Mouse (Mus musculus) frontal cortex, adult (tissue): ENCODE measurements around the gene Zfp710.
A peak's percentile ranks its signal among the peaks of the same experiment; 100 is the strongest.

Experiments
- ATAC-seq: cut with Nextera tagmentation; 2 replicates; pipeline ENCODE4 v1.9.2; 2017; ENCODE audit warnings: mild to moderate bottlenecking, moderate library complexity, mixed read lengths; ENCODE audit not compliant: low TSS enrichment

The Zfp710 gene

DNA sequence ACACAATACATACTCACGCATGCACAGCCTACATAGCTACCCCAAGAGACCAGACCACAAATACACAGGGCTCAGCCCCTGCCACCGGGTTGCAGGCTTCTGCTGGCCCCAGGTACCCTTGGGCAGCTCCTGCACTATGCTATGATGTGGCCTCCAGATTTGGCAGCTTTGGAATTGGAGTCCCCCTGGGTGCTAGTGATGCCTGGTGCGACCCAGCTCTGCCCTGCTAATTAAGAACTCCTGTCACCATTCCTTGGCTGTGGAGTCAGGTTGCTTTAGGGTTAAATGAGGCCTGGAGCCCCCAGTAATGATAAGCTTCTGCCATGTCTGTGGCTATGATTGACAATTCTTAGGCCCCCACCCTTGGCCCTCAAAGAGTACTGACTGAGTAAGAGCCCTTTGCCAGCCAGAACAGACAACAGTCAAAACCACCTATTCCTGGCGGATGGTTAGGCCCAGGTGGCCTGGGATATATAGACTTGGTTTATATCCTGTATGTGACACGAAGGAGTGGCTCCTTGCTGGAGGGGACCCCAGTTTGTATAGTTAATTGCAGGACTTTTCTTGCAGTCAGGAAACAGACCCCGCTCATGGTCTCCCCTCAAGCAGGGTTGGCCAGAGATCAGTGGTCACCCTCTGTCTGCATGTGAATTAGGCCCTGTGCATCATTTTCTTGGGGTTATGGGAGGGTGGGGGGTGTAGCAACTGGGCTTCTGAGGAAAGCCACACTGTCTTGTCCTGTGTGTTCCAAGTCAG lies 52.5 kb downstream of the Zfp710 start:
- no peak for ATAC-seq

DNA sequence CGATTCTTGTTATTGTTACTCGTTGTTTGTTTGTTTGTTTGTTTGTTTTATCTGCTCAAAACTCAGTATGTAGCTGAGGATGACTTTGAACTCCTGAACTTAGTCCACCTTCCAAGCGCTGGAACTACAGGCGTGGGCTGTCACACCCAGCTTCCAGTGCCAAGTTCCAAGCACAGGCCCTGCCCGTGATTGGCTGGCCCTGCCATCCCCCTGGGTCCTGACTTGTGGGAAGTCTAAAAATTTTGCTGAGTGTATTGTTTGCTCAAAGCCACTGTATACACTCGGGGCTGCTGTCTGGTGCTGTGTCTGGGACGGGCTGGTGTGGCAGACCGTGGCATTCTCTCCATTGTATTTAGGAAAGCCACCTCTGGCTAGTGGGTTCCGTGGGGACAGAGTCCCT lies 53.2 kb downstream of the Zfp710 start:
- ATAC-seq = no peak

DNA sequence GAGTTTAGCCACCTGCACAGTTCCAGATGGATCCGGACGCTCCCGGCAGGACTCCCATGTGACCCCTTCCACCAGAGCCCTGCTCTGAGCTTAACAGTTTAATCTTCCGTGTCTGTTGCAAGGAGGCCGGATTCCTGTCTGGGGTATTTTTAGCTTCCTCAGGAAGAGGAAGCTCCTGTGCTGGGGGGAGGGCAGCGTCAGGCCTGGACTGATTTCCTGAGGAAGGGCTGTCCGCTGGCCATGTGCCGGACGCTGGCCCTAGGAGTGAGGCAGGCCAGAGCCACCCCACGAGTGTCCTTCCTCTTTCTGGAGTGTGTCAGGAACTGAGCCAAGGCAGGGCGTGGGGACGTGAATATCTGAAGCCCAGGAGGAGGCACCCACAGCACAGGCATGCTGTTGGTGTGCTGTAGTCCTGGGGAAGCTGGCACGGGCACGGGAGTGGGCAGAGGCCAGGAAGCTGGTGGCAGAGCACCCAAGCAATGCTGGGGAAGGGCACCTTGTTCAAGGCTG lies 54.2 kb downstream of the Zfp710 start:
- ATAC-seq = peak; percentile 53; the same call in 1 of the 2 replicates

DNA sequence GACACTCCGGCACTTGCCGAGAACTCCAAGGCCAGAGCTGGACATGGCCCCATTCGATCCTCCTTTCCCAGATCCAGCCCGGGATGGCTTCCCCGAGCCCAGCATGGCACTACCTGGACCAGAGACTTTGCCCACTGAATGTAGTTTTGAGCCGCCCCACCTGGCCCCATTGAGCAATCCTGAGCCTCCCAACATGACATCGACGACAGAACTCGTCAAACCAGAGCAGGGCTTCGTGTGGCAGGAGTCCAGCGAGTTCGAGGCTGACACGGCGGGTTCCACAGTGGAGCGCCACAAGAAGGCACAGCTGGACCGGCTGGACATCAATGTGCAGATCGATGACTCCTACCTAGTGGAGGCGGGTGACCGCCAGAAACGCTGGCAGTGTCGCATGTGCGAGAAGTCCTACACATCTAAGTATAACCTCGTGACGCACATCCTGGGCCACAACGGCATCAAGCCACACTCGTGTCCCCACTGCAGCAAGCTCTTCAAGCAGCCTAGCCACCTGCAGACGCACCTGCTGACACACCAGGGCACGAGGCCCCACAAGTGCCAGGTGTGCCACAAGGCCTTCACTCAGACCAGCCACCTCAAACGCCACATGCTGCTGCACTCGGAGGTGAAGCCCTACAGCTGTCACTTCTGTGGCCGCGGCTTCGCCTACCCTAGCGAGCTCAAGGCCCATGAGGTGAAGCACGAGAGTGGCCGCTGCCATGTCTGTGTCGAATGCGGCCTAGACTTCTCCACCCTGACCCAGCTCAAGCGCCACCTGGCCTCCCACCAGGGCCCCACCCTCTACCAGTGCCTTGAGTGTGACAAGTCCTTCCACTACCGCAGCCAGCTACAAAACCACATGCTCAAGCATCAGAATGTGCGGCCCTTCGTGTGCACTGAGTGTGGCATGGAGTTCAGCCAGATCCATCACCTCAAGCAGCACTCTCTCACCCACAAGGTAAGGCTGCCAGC lies 57.3 kb downstream of the Zfp710 start:
- ATAC-seq = no peak

DNA sequence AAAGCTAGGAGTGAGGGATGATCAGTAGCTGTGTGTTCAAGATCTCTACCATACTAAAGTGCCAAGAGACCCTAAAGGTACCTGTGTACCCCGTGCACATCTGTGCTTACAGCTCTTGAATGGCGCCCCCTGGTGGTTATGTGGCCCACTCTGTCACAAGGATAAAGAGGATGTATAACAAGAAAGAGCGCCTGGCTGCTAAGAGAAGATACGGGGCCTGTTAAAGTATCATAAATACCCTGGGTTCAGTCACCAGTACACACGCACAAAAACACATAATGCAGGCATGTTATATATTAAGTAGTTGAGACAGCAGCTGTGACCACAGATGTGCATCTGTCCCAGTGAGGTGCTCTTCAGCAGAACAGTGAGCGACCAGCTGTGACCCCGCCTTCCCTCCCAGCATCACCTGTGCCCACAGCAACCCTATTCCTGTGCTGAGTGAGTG lies 59.9 kb downstream of the Zfp710 start:
- no peak for ATAC-seq

DNA sequence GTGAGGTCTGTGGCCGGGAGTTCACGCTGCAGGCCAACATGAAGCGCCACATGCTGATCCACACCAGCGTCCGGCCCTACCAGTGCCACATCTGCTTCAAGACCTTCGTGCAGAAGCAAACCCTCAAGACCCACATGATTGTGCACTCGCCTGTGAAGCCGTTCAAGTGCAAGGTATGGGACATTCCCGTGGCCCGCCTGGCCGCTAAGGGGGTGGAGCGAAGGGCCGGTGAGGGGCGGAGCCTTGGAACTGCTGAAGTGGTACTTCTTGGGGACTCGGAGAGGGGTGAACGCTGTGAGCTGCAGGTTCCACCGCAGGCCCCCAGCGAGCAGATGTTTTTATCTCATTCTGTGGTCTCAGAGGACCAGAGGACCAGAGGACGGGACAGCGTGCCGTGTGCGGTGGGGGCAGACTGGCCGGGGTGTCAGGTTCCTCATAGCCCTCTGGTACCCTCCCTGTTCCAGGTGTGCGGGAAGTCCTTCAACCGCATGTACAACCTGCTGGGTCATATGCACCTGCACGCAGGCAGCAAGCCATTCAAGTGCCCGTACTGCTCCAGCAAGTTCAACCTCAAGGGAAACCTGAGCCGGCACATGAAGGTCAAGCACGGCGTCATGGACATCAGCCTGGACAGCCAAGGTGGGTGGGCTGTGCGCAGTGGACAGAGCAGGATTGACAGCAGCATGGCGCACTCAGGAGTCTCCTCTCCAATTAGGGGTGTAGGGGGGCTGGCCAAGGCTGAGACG lies 61.5 kb downstream of the Zfp710 start:
- no peak for ATAC-seq

DNA sequence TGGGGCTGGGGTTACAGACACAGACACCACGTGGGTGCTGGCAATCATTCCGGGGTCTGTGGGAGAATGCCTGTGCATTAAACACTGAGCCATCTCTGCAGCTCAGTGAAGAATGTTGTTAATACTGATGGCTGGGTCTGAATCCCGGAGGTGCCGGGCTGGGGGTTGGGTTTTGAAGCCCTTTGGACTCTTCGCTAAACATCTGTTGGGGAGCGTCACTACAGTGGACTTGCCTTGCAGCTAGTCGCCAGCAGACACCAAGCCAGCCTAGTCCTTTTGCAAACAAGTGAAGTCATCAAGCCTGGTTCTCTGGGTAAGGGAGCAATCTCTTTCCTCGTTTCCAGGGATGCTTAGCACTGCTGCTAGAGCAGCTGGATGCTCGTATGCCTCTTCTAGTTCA lies 63.6 kb downstream of the Zfp710 start:
- no peak for ATAC-seq

DNA sequence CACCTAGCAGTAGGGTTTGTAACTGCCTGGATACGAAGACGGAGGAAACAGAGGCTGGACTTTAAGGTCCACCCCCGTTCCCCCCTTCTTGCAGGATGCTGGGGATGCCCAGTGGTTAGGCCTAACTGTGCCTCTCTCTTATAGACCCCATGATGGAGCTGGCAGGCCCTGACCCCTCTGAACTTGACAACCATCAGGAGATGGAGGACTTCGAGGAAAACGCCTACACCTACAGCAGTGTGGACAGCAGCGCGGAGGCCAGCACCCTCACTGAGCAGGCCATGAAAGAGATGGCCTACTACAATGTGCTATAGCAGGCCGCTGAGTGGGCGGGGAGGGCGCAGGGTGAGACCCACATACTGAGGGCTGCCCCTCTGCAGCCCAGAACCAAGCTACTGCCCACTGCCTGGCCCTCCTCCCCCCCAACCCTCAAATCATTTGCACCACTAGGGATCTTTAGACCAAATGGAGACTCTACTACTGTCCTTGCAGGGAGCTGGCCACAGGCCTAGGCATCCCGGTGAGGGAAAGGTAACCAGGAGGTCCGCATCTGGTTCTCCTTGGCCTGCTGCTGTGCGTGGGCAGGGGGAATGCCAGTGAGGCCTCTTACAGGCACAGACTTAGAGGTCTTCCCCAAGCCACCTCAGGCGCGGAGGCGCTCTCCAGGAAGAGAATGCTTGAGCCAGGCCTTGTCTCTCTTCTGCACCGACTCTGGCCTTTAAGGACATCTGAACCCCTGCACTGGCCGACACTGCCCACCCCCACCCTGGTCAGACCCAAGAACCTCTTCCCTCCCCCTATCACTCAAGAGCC lies 65.8 kb downstream of the Zfp710 start:
- no peak for ATAC-seq

DNA sequence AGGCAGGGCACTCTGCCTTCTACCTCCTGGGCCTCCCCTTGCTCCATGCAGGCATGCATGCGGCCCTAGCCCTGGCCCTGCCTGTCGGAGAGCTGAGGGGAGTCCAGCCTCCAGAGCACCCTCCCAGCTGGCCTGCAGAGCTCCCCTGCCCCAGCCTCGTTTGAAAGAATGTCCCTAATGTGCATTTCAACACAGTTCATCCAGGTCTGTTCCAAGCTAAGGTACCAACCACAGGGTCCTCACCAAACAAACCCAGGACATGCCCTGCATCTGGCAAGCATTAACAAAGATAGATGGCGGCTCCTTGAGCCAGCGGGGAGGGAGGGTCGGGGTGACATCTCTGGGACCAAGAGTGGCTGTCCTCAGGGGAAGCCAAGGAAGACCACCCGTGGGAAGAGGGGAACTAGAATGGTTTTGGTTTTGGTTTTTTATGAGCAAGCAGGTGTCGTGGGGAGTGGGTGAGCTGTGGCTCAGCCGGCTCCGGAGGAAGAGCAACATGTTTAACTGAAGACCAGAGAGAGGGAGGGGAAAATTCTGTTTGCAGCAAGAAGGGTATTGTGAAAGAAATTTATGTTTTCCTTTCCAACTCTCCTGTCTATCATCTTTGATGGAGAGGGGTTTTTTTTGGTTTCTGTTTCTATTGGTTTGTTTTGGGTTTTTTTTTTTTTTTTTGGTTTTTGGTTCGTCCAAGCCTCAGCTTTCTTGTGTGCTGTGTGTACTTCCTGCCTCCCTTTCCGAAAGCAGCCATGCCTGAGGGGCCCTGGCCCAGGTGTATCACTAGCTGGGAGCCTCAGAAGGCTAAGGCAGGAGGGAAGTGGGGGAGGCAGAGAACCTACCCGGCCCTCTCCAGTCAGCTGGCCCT lies 66.6 kb downstream of the Zfp710 start:
- ATAC-seq = no peak

DNA sequence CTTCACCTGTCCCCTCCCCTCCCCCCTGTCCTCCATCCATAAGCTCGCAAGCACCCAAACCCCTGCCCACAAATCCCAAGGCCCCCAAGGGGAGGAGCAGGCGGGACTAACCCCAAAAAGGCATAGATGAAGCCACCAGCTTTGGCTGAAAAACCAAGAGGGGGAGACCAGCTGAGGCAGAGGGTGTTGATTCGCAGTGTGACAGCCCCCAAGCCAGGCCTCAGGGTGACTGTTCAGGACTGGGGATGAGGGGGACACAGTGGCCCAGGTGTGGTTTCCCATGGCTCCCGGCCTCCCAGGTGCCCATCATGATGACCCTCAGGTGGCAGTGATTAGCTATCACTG lies 67.2 kb downstream of the Zfp710 start:
- ATAC-seq = no peak

DNA sequence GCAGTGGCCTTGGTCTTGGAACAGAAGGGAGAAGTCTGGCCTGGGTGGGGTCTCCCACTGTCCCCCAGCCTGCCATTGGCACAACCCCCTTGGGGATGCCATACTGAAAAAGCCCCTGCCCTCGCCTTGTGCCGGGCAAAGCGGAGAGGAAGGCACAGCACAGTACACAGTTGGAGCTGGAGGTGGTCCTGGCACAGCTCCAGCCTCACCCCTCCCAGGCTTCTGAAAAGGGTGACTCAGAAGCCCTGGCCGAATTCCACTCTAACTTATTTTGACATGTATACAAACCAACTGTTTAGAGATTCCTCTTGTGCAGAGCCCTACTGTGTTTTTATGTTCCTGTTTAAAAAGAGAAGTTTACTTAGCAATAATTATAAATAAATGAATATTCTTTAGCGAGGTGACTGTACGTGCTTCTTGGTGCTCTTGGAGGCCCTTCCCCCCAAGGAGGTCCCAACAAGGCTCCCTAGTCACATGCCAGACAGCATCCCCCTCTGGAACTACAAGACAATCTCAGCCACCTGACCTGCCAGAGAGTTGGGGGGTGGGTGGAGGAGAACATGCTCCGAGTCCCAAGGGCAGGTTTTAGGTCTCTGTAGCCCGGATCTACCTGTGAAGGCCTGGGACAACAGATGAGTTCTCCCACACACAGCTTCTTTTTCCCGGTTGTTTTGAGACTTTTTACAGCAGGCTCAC lies 67.9 kb downstream of the Zfp710 start:
- peak; percentile 58 for ATAC-seq

DNA sequence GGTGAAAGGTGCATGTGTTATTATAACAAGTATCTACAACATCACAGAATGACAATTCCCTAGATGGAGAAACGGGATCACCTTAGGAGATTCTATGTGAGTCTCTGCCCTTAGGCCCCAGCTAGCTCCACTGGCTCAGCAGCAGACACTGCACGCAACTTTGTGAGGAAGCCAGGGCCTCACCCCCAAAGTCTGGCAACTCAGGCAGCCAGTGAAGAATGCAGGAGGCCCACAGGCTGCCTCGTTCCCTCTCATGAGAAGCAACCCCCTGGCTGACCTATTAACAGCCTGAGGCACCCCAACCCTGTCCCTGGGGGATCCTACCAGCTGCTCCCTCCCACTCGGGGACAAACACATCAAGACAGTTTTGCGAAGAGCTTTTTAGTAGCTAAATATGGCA lies 69.9 kb downstream of the Zfp710 start:
- no peak for ATAC-seq

DNA sequence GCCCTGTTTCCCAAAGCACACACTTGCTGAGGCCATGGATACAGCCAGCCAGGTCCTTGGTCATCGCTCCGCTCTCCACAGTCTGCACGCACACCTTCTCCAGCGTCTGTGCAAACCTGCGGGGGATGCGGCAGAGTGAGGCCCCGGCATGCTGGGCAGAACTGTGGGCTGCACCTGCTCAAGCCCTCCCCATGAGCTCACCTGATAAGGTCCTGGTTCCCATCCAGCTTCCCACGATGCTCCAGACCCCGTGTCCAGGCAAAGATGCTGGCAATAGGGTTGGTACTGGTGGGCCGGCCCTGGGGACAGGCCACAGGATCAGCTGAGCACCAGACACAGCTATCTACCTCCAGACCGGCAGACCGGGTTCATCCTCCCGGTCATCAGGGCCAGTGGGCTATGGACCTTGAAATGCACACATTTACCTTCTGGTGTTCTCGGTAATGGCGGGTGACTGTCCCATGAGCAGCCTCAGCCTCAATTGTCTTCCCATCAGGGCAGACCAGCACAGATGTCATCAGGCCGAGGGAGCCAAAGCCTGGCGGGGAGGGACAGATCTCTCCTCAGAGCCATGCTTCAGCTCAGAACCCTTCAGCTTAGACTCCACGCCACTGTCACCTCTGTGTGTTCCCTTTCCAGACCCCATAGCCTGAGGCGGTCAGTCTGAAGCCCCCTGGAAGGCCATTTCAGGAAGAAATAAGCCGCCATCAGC lies 71.1 kb downstream of the Zfp710 start:
- ATAC-seq = no peak

DNA sequence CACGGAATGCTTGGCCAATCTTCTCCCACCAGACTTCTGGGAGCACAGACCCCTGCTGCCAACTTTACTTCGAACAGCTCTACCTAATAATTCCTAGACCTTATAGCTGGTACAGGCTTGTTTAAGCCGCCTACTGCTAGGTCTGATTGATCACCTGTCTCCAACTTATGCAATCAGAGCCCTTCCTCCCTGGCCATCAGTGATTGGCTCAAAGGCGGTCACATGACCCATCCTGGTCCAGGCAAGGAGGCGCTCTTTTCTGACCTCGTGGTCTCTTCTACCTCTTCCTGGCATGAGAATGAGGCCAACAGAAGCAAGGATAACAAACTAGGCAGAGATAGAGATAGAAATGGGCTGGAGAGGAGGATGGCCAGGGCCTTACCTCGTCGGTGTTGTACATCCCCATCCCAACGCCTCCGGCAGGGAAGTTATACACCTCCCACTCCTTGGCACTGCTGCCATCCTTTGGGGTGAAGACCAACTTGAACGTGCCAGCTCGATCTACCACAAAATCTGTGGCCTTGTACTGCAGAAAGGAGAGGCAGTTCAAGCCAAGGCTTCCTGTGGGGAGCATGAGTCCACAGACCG lies 73.9 kb downstream of the Zfp710 start:
- no peak for ATAC-seq

DNA sequence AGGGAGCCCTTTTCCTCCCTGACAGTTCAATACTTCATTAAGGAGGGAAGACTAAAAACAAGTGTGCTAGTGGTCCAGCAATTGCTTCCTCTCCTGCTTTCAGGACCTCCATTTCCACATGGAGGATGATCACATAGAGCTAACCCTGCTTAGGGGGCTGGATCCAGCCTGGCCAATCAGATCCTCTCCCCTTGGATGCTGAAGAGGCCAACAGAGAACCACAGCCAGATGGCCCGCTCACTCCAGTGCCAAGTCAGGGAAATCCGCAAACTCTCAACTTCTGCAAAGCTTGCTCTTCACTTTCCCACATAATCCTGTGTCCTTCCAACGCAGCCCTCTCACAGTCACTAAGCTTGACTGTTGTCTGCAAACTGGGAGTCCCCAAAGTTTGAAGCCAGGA lies 78.7 kb downstream of the Zfp710 start:
- no peak for ATAC-seq

DNA sequence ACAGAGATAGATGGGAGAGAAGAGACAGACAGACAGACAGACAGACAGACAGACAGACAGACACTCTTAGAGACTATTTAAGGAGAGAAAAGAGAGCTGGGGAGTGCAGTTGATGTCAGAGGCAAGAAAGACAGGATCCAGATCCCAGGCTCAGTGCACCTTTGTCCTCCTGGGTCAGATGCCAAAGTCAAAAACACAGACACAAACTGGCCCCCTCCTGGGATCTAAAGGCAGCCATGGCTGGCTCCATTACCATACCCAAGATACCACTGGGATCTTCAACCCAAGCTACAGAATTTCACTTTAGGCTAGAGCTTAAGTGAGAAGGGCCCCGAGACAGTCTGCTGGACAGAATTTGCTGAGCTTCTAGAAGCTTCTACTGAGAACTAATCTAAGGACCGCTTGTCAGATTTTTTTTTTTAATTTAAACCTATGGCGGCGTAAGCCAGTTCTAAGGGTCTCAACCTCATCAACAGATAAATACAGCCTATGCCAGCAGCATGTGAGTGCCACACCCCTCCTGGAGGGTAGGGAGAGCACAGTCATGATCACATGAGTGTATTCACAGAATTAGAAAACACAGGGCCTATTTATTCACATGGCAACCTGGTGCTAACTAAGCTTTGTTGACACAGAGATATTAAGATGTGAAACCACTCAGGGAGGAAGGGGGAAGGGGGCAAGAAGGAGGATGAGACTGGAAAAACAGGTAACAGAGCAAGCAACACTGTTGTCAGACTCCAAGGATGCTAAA lies 81.2 kb downstream of the Zfp710 start:
- ATAC-seq = no peak

DNA sequence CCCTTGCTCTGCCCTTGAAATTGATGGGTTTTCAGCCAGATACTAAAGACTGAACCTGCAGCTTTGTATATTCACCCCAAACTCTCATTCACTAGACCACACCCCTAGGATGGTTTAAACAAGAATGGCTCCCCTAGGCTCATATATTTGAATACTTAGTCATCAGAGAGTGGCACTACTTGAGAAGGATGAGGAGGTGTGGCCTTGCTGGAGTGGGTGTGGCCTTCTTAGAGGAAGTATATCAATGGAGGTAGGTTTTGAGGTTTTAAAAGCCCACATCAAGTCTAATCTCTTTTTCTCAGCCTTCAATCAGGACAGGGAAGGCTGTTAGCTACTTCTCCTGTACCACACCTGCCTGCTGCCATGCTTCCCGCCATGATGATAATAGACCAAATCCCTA lies 81.8 kb downstream of the Zfp710 start:
- ATAC-seq = no peak
